Mouse (Mus musculus) embryonic facial prominence, embryonic 11.5 days (tissue): ENCODE measurements around the gene Rtl1. TPM values are rescaled to one million over a fixed set of nuclear protein-coding genes. Genes with fewer than 3 reads are reported as not detected.

ENCODE experiments used
- ATAC-seq: fragments of 200-750 bp; cut with Nextera tagmentation; replicated peaks from 2 replicates; pipeline ENCODE4 v1.8.0; 2017; ENCODE audit warnings: low read depth; ENCODE audit not compliant: insufficient number of reproducible peaks, low FRiP score, low TSS enrichment
- DNase-seq: peaks from one replicate; pipeline ENCODE4 v3.0.0-alpha.2; 2015; ENCODE audit warnings: low spot score
- H3K27ac ChIP-seq: fragments of 300-500 bp; sonication (generic); replicated peaks from 2 replicates; pipeline ENCODE4 v1.5.1; 2014; ENCODE audit warnings: mild to moderate bottlenecking, low read depth, low read length, control low read depth
- H3K27me3 ChIP-seq: fragments of 300-500 bp; sonication (generic); 2 replicates; pipeline ENCODE4 v1.6.1; 2014; ENCODE audit warnings: mild to moderate bottlenecking, low read length, moderate library complexity, mixed read lengths; ENCODE audit not compliant: control insufficient read depth, insufficient read depth
- H3K36me3 ChIP-seq: fragments of 300-500 bp; sonication (generic); replicated peaks from 2 replicates; pipeline ENCODE4 v1.6.1; 2014; ENCODE audit warnings: low read depth, mild to moderate bottlenecking, low read length, moderate library complexity, mixed read lengths; ENCODE audit not compliant: control insufficient read depth, insufficient read depth
- H3K4me1 ChIP-seq: fragments of 300-500 bp; sonication (generic); 2 replicates; pipeline ENCODE4 v1.6.1; 2014; ENCODE audit warnings: low read length, mixed read lengths; ENCODE audit not compliant: control insufficient read depth, insufficient read depth
- H3K4me2 ChIP-seq: fragments of 300-500 bp; sonication (generic); 2 replicates; pipeline ENCODE4 v1.6.1; 2014; ENCODE audit warnings: low read depth, mild to moderate bottlenecking, control low read depth, low read length, moderate library complexity
- H3K4me3 ChIP-seq: fragments of 300-500 bp; sonication (generic); 2 replicates; pipeline ENCODE4 v1.5.1; 2014; ENCODE audit warnings: low read depth, low read length, control low read depth
- H3K9ac ChIP-seq: fragments of 300-500 bp; sonication (generic); replicated peaks from 2 replicates; pipeline ENCODE4 v1.6.1; 2014; ENCODE audit warnings: mild to moderate bottlenecking, control low read depth, low read length
- H3K9me3 ChIP-seq: fragments of 300-500 bp; sonication (generic); replicated peaks from 2 replicates; pipeline ENCODE4 v1.6.1; 2016; ENCODE audit warnings: mild to moderate bottlenecking, low read length, inconsistent platforms, mixed read lengths; ENCODE audit not compliant: control insufficient read depth
- WGBS: fragments of 180-500 bp; shearing (Covaris S2); extraction: QIAGEN DNeasy Blood & Tissue Kit; methylation state at CpG from one replicate; pipeline ENCODE4 v1.1.7; 2014; 5-methylcytosine and 5-hydroxymethylcytosine counted together
- polyA plus RNA-seq: library from polyadenylated mRNA; unstranded; fragments of >200 nt; fragmentation: Nextera tagmentation; extraction: Ambion mirVana; gene quantifications from 2 replicates; pipeline ENCODE4 v1.2.1, GENCODE M21; 2014

The Rtl1 gene
- polyA plus RNA-seq, 1 experiment from 2014 or later = 0.84 TPM

DNA sequence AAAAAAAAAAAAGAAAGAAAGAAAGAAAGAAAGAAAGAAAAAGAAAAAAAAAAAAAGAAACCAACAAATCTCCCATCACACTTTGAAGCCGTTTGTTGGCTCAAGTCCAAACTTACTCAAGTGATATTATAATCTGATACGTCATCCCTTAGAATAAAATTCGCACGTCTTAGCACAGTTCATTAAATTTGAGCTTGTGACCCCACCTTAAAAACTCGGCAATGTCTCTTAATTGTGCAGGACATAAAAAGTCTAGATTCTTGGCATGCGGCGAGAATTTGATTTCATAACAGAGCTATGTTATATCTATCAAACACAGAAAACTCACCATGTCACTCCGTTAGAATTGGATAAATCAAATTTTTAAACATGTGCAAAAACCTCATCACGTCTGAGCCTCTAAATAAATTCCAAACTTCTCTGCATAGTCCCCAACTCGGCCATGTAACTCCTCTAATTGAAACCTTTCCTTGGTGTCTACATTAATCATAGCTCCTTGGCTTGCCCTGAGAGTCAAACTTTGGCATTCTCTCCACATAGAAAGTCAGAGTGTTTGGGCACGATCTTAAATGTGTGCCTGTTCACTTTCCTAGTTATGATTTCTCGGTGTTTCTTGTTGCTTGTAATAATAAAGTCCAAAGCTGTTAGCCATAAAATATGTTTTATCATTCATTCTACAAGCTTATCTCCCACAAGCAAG, 1.4 kb downstream of the Rtl1 start:
- ATAC-seq (no peak), DNase-seq (peak; percentile 35)
- Histone ChIP-seq H3K36me3 (no peaks in the 10 kb centered on the region), H3K4me3 (no peak overlapping the region), H3K4me1 (peaks cover 2% of the 10 kb centered on the region; the same call in 1 of the 2 replicates), H3K27me3 (no peaks in the 10 kb centered on the region), H3K9me3 (no peaks in the 10 kb centered on the region), H3K9ac (no peak overlapping the region), H3K4me2 (no peak overlapping the region), H3K27ac (no peak overlapping the region)
- WGBS = 58% methylated on average over 12 of the region's 12 CpGs

DNA sequence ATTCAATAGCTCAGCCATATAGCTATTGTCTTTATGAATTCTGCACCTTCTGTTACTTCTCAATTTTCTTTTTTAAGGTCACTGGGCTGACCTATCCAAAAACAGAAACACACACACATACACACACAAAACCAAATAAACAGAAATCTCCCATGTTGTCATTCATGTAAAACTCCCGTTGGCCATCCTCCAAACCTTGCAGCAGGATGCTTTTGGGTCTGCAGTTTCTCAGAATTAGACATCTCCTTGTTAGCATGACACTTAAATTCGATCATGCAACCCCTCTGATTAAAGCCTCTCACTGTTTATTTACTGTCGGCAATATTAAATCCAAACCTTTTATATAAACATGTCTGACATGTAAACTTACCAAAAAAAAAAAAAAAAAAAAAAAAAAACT, 3.4 kb downstream of the Rtl1 start:
- Histone ChIP-seq H3K9ac (no peak overlapping the region), H3K9me3 (no peaks in the 10 kb centered on the region), H3K4me3 (no peak overlapping the region), H3K4me2 (no peak overlapping the region), H3K27ac (no peak overlapping the region), H3K27me3 (no peaks in the 10 kb centered on the region), H3K4me1 (peaks cover 2% of the 10 kb centered on the region; the same call in 1 of the 2 replicates), H3K36me3 (no peaks in the 10 kb centered on the region; the same call in 1 of the 2 replicates)
- WGBS = 56% methylated on average over 3 of the region's 3 CpGs
- ATAC-seq (0 out of 2 replicates have a peak, but pooled peaks have one; percentile 4), DNase-seq (peak; percentile 68)

DNA sequence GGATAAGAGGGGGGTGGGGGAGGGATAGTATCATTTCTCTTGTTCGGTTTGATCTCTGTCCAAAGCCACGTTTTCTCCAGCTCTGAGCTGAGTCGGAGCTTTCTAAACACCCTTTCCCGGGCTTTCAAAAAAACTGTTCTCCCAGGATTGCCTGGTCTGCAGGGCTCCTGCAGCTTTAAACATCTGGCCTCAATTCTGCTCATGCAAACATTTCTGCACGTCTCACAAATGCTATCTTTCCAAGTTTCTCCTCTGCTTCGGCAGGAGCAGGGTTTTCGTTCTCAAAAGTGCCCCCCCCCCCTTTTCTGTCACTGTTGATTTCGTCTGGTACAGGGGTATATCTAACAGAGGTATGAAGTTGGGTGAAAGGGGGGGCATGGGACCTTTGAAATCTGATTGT, 3.9 kb downstream of the Rtl1 start:
- Histone ChIP-seq H3K36me3 (no peaks in the 10 kb centered on the region; the same call in 1 of the 2 replicates), H3K9ac (no peak overlapping the region), H3K27ac (peak overlapping the region; percentile 53; the same call in 1 of the 2 replicates), H3K4me2 (no peak overlapping the region), H3K4me1 (peaks cover 2% of the 10 kb centered on the region; the same call in 1 of the 2 replicates), H3K4me3 (no peak overlapping the region), H3K27me3 (no peaks in the 10 kb centered on the region), H3K9me3 (no peaks in the 10 kb centered on the region)
- peak; percentile 91 for DNase-seq
- 22% methylated on average over 8 of the region's 8 CpGs for WGBS
- ATAC-seq = peak; percentile 81

DNA sequence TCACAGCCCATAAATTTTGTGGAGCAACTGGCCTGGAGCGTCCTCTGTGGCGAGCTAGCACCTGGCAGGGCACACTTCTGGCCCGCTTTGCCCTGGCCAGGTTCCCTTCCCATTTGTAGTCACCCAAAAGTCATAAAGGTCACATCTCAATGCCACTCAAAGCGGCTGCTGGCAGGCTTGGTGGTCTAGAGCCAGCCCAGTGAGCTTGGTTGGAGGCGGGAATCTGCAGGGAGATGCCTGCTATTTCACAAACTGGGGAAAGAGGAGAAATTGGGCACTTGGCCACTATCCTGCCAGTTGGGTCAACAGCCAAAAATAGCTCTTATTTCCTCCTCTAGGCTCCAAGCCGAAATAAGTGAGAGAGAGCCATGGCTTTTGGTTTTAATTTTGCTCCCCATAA, 4.4 kb downstream of the Rtl1 start:
- ATAC-seq = no peak
- H3K4me3 ChIP-seq = no peak overlapping the region

DNA sequence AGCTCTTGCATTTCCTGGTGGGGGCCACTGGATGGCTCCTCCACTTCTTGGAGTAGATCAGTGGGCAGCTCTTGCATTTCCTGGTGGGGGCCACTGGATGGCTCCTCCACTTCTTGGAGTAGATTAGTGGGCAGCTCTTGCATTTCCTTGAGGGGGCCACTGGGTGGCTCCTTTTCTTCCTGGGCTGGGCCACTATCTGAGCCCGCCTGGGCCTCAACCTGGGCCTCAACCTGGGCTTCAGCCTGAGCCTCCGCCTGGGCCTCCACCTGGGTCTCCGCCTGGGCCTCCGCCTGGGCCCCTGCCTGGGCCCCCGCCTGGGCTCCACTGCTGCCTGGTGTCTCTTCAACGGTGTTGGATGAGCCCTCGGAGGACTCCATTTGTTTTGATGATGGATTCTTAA, 5.2 kb downstream of the Rtl1 start:
- H3K9ac ChIP-seq = no peak overlapping the region
- H3K4me1 ChIP-seq = peaks cover 2% of the 10 kb centered on the region; the same call in 1 of the 2 replicates
- H3K27me3 ChIP-seq = no peaks in the 10 kb centered on the region
- peak overlapping the region; percentile 38 for H3K27ac ChIP-seq
- no peak for DNase-seq
- ATAC-seq = no peak
- H3K9me3 ChIP-seq = no peaks in the 10 kb centered on the region
- H3K4me2 ChIP-seq = no peak overlapping the region
- no peak overlapping the region for H3K4me3 ChIP-seq
- 90% methylated on average over 7 of the region's 7 CpGs for WGBS
- peaks cover 5% of the 10 kb centered on the region; the same call in 1 of the 2 replicates for H3K36me3 ChIP-seq

More for the DNA sequence above, 4.4 kb downstream of the Rtl1 start:
- H3K9ac ChIP-seq = no peak overlapping the region
- H3K4me2 ChIP-seq = no peak overlapping the region
- H3K9me3 ChIP-seq = no peaks in the 10 kb centered on the region
- H3K27ac ChIP-seq = peak overlapping the region; percentile 53
- WGBS = 60% methylated on average over 6 of the region's 6 CpGs
- H3K36me3 ChIP-seq = no peaks in the 10 kb centered on the region; the same call in 1 of the 2 replicates
- peaks cover 2% of the 10 kb centered on the region; the same call in 1 of the 2 replicates for H3K4me1 ChIP-seq
- H3K27me3 ChIP-seq = no peaks in the 10 kb centered on the region
- peak; percentile 33 for DNase-seq

DNA sequence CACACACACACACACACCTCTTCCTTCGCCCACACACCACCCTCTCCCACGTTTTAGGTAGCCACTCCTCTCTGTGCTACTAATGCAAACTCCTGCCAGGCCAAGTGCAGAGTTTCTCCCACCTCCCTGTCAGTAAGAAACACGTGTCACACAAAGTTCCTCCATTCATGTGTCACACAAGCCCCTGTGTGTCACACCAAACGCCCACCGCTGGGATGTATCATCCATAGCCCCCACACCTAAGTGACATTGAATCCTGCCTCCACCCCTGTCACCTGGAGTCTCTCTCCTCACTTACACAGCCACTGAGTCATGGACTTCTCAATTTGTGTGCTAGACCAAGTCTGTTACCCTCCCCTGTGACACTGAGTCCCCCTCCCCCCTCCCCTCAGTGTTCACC, 17.9 kb downstream of the Rtl1 start:
- Histone ChIP-seq H3K4me3 (no peak overlapping the region), H3K27ac (no peak overlapping the region; the same call in 1 of the 2 replicates), H3K9me3 (no peaks in the 10 kb centered on the region), H3K27me3 (no peaks in the 10 kb centered on the region), H3K4me2 (no peak overlapping the region), H3K4me1 (no peaks in the 10 kb centered on the region), H3K36me3 (peaks cover 2% of the 10 kb centered on the region), H3K9ac (no peak overlapping the region)
- DNase-seq (no peak), ATAC-seq (no peak)
- WGBS = 80% methylated on average over 5 of the region's 5 CpGs

DNA sequence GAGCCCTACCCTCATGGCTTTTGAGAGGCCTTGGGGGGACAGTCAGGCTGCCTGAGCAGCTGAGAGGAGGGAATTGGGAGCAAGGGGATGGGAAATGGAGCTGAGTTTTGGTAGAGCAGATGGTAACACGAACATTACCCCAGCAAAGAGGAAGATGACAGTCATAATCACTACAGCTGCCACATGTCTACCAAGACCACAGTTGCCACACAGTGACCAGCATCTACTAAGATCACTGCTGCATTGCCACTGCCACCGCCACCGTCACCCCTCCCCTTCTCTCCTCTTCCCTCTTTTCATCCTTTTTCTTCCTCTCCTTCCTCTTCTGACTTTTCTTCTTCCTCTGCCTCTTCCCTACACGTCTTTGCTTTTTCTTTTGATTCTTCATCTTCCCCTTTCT, 27.9 kb downstream of the Rtl1 start:
- DNase-seq = no peak
- H3K9ac ChIP-seq = no peak overlapping the region
- no peak overlapping the region for H3K27ac ChIP-seq
- no peaks in the 10 kb centered on the region for H3K4me1 ChIP-seq
- no peak for ATAC-seq
- 91% methylated on average over 4 of the region's 4 CpGs for WGBS
- no peak overlapping the region for H3K4me2 ChIP-seq
- no peak overlapping the region for H3K4me3 ChIP-seq
- H3K36me3 ChIP-seq = no peaks in the 10 kb centered on the region; the same call in 1 of the 2 replicates
- H3K9me3 ChIP-seq = no peaks in the 10 kb centered on the region
- H3K27me3 ChIP-seq = no peaks in the 10 kb centered on the region

DNA sequence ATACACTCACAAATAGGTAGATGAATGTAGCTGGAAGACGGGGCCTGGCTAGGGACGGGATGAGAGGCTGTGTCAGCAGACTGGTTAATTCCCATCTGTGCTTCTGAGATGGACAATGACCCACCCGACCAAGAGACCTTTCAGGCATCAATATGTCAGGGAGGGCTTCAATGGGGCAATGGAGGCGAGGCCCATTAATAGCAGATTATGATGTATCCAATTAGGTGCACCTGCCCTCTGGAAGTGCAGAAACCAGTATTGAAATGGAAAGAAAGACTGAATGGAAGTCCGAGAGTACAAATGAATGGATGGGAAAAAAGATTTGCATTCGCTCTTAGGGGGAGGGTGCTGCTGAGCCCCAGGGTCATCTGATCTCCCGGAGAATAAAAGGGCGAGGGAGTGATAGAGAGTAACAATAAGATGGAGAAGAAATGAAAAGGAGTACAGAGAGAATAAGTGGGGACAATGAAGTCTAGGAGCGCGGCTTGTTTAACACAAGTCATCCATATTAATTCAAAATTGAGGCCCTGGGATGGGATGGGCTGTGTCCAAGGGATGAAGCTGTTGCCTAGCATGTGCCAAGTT, 39.9 kb downstream of the Rtl1 start:
- 79% methylated on average over 10 of the region's 10 CpGs for WGBS
- Histone ChIP-seq H3K9ac (no peak overlapping the region), H3K4me3 (no peak overlapping the region), H3K27me3 (no peaks in the 10 kb centered on the region), H3K36me3 (no peaks in the 10 kb centered on the region; the same call in 1 of the 2 replicates), H3K27ac (no peak overlapping the region), H3K4me2 (no peak overlapping the region), H3K4me1 (no peaks in the 10 kb centered on the region; the same call in 1 of the 2 replicates), H3K9me3 (no peaks in the 10 kb centered on the region)
- no peak for ATAC-seq
- DNase-seq = no peak
